Mouse (Mus musculus) left cerebral cortex, adult 9 months (tissue): ENCODE data around the gene Olfr2.
"Not testable (repeated sequence)": the region's sequence is repeated elsewhere in the genome, so short reads cannot be mapped to it uniquely, and the experiment has no call there.

Experiments used
- DNase-seq, 2 experiments: peaks; one replicate each; pipeline ENCODE4 v3.0.0; 2022; ENCODE audit warnings: low spot score in 2 of 2

Gene Olfr2

DNA sequence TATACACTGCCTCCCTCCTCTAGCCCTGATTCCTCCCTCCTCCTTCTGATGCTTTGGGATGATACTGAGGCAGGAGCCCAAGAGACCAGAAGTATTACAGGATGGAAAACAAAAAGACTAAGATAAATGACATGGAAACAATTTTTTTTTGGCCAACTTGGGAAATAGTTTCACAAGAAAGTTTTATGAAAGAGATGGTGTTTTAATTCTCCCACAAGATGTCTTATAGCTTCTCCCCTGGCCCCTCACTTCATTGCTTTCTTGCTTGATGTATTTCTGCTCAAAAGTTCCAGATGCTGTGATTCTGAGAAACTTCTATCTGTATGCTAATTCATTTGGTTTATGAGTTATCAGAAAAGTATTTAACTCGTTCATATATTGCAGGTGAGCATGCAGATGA, at the start of gene Olfr2:
TSS of gene Olfr2 (minus strand) at position 101 of the 400 bp plus-strand sequence.
- no peak for DNase-seq

GRCm38 (mm10) chr7:107047578-107047977, 41.7 kb upstream of the Olfr2 start:
- no peak for DNase-seq

DNA sequence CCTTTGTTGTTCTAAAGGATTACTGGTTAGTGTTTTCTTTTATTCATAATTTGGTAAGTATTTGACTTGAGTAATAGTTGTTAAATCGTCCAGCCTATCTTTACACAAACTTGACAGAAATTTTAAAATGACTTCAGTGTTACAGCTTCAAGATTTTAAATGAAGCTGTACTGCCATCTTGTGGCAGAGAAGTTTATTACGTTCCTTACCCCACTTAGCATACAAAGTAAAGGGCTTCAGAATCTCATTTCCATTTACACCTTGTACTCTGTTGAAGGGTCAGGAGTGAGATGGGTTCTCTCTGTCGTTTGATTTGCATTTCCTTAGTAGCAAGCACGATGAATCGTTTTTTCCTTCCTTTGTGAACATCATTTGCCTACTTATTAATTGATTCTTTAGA, 40.0 kb upstream of the Olfr2 start:
- DNase-seq = peak in 1 of 2 experiments; percentile 41

- no peak for DNase-seq
These were observed 38.5 kb upstream of the Olfr2 start for GRCm38 (mm10) chr7:107044407-107044806.

DNA sequence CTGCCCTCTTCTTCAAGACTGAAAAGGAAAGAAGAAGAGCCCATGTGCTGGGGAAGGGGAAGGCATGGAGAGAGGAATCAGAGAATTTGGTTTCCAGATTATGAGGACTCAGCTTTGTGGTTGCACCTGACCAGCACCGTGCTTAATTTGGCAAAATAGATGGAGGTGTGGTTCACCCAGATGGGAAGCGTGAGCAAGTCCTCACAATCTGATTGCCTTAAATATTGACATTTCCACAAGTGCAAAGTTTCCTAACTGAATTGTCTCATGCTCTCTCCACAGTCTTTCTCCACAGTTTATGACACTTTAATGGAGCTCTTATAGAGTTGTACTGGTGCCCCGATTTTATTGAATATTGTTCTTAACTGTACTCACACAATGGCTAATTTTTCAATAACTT, 37.3 kb upstream of the Olfr2 start:
- DNase-seq = no peak

DNA sequence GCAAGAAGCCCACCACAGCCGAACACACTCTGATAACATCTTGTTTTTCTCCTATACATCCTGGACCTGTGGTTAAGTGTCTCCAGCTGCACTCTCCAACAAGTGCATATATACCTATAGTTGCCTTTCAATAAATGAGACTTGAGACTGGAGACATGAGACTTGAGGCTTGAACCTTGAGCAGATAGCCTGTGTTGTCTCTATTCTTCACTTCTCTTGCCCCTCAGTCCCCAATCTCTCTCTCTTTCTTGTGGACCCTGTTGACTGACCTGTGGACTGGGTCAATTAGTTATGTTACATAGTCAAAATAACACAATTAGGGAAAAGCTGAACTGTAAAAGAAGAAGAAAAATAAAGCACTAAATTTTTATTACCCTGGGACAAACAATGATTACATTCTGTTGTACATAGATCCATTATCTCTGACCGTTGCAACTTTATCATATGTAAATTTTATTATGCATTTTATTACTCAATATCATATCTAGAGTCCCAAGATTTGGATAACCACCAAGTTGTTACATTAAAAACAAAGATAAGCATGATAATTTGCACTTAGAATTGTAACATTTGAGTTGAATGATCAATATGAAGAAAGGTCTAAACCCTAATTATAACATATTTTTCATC, 34.2 kb upstream of the Olfr2 start:
- no peak for DNase-seq

DNA sequence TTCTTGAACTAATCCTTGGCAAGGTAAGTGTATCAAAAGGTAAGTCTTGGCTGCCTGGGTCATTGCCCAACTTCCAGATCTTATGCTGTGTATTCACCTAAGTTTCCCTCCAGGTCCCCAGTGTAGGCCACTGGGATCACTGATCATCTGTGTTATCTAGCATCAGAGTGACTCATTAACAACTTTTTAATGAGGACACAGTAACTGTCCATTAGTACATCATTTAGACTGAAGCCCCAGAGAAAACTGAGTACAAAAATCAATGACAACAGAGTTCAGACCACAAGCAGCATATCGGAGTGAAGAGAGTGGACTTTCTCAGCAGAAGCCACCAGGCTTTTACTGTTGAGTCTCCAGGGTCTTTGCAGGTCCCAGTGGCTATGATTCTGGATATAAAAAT, 25.0 kb upstream of the Olfr2 start, which contains the start of gene Olfr713:
TSS of gene Olfr713 (plus strand) at position 301 of the 400 bp plus-strand sequence.
- DNase-seq = no peak

DNA sequence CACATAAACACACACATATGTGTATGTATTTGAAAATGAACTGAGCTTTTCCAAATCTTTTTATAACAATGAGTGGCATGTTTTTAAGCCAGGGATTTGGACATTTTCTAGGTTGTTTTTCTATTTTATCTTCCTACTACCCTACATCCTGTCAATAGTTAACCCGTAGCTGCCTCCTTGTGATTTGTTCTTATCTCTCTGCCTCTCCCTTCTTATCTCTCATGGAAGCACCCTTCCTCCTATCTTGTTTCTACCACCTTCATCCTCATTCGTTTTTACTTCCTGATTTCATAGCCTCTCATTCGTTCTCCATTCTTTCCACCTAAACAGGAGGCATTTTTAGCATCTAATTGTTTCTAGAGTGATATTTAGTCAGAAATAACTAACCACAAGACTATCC, 1.7 kb downstream of the Olfr2 start:
- no peak for DNase-seq

GRCm38 (mm10) chr7:107000798-107001197, 5.1 kb downstream of the Olfr2 start:
- no peak for DNase-seq

- no peak for DNase-seq
These were observed 20.6 kb downstream of the Olfr2 start for GRCm38 (mm10) chr7:106985236-106985635.

DNA sequence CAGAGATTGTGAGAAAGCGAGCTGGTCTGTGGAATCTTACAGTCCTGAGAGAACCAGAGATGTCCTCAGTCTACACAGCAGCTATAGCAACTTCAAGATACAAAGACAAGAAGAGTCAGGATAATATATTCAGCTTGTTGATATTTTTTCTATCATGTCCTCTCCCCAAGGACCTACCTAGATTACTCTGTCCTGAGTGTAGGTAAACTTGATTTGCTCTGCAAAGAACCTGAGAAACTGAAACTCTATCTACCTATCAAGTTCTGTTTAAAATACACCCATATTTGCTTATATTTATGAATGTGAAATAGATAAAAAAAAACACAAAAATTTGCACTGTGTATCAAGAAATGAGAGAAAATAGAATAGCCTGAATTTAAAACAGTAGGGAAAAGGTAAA, 30.5 kb downstream of the Olfr2 start, which contains the start of gene Olfr711:
TSS of gene Olfr711 (minus strand) at position 101 of the 400 bp plus-strand sequence.
- DNase-seq = no peak

DNA sequence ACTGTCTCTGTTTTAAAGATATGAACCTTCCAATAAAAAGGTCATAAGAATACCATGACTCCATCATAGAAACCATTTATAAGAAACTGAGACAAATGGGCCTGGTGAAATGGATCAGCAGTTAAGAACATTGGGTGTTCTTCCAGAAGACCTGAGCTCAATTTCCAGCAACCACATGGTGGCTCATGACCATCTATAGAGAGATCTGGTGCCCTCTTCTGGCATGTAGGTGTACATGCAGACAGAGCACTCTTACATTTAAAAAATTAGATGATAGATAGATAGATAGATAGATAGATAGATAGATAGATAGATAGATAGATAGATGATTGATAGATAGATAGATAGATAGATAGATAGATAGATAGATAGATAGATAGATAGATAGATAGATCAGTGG, 38.4 kb downstream of the Olfr2 start:
- DNase-seq = not testable (repeated sequence)

DNA sequence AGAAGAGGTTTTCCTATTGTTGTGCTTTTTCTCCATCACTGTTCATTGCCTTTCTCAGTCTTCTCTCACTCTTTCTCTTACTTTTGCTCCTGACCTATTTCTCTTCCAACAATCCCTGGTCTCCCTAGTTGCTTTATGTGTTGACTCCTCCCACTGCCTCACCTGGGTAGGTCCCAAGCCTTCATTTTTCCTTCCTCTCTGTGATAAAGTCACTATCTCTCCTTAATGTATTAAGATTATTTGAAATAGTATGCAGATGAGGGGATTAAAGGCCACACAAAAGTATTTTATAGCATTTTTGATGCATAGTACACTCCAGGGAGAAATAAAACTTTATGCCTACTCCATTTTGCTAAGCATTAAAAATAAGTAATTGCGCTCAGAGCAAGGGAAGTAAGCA, 42.0 kb downstream of the Olfr2 start, which contains the start of gene Olfr6:
TSS of gene Olfr6 (minus strand) at position 101 of the 400 bp plus-strand sequence.
- no peak for DNase-seq

GRCm38 (mm10) chr7:106948212-106948611, 57.7 kb downstream of the Olfr2 start, which contains the start of gene Olfr710:
TSS of gene Olfr710 (minus strand) at chr7:106948312.
- no peak for DNase-seq
